20 mouse cellular contexts compared by ENCODE assay signal in genomic region chr14:34684989-34685388, GRCm38 (mm10). TPM values are rescaled to one million over a fixed set of nuclear protein-coding genes. Genes with fewer than 3 reads are reported as not detected.
DNase-seq lines count a peak whose midpoint lies in the region; ATAC-seq and TF ChIP-seq lines count a peak whose summit lies in the region.
"Had no signal": no experiment of that assay in that cellular context is flagged by ENCODE, and none has a peak within 500 bp of the region (broad histone marks: within the 10 kb centered on the region; RNA-seq: fewer than 3 reads in every experiment).

No protein-coding gene starts in this region.

- peaks cover 60% of the 10 kb centered on the region for H3K36me3 ChIP-seq in G1E (replicated peaks)
- H3K36me3 ChIP-seq in liver, embryonic 12.5 days, result peaks cover 81% of the 10 kb centered on the region
- peaks cover 23% of the 10 kb centered on the region for H3K36me3 ChIP-seq in liver, embryonic 16.5 days (ENCODE audit: control insufficient read depth, insufficient read depth)
- peaks cover 2% of the 10 kb centered on the region; the same call in 1 of the 2 replicates for H3K36me3 ChIP-seq in forebrain, embryonic 11.5 days (ENCODE audit: control insufficient read depth, insufficient read depth, low read length)
- H3K36me3 ChIP-seq: hindbrain, embryonic 13.5 days had no signal

- peak overlapping the region; percentile 7; the same call in 1 of the 2 replicates for H3K9ac ChIP-seq in liver, embryonic 12.5 days
- H3K9ac ChIP-seq in liver, embryonic 16.5 days (ENCODE audit: low read depth, low read length), result no peak overlapping the region
- H3K9ac ChIP-seq in forebrain, embryonic 11.5 days (ENCODE audit: low read length), result no peak overlapping the region
- H3K9ac ChIP-seq: embryonic facial prominence, embryonic 13.5 days; forebrain, embryonic 13.5 days; forebrain, postnatal 0 days; heart, embryonic 15.5 days; hindbrain, embryonic 13.5 days had no signal

- no peak overlapping the region for H3K27ac ChIP-seq in liver, embryonic 12.5 days
- no peak overlapping the region for H3K27ac ChIP-seq in liver, embryonic 16.5 days (ENCODE audit: low read length)
- no peak overlapping the region for H3K27ac ChIP-seq in forebrain, embryonic 11.5 days (ENCODE audit: low read depth, low read length)
- H3K27ac ChIP-seq: embryonic facial prominence, embryonic 13.5 days; forebrain, embryonic 13.5 days; heart, adult 2 months; heart, embryonic 15.5 days; hindbrain, embryonic 13.5 days had no signal

- no peak for TF ChIP-seq CTCF in G1E (IDR thresholded peaks at IDR 0.05; ENCODE audit: low read depth, low read length)

- DNase-seq in G1E (ENCODE audit: low spot score) (no peak), MN1 (ENCODE audit: low spot score) (no peak)
- no peak for DNase-seq in forebrain, embryonic 11.5 days (ENCODE audit: low spot score)
- DNase-seq in B cell, adult 2 months, result no peak
- DNase-seq: adrenal gland, adult 8-10 months; cerebellum, adult 11-12 months; cerebellum, adult 9-10 months; cerebellum, postnatal 36 days; forebrain, postnatal 0 days; gastrocnemius, postnatal 14 days; heart, adult 2 months; heart, postnatal 14 days had no signal

- ATAC-seq in G1E (ENCODE audit: extremely low read depth, insufficient number of reproducible peaks, low FRiP score, poor library complexity, severe bottlenecking), result peak; percentile 90
- peak; percentile 52 for ATAC-seq in liver, embryonic 12.5 days
- ATAC-seq in liver, embryonic 16.5 days (ENCODE audit: low read depth), result peak; percentile 47; the same call in 1 of the 2 replicates
- no peak for ATAC-seq in forebrain, embryonic 11.5 days (replicated peaks; ENCODE audit: low FRiP score)
- ATAC-seq: CD4-positive, CD25-positive, alpha-beta regulatory T cell, adult 4 months; forebrain, embryonic 13.5 days; forebrain, postnatal 0 days had no signal

- no peak overlapping the region for H3K4me3 ChIP-seq in G1E (ENCODE audit: low read depth, low read length)
- H3K4me3 ChIP-seq in liver, embryonic 12.5 days, result no peak overlapping the region
- H3K4me3 ChIP-seq in liver, embryonic 16.5 days (ENCODE audit: low read depth, low read length), result no peak overlapping the region
- H3K4me3 ChIP-seq in forebrain, embryonic 11.5 days (ENCODE audit: low read depth, low read length), result no peak overlapping the region
- H3K4me3 ChIP-seq: embryonic facial prominence, embryonic 13.5 days; forebrain, embryonic 13.5 days; heart, adult 2 months; heart, embryonic 15.5 days; hindbrain, embryonic 13.5 days had no signal

- no peaks in the 10 kb centered on the region for H3K27me3 ChIP-seq in G1E (ENCODE audit: insufficient read depth, low read length)
- H3K27me3 ChIP-seq in liver, embryonic 12.5 days (replicated peaks), result no peaks in the 10 kb centered on the region
- no peaks in the 10 kb centered on the region for H3K27me3 ChIP-seq in liver, embryonic 16.5 days (ENCODE audit: control insufficient read depth, insufficient read depth, low read depth, low read length)
- H3K27me3 ChIP-seq in forebrain, embryonic 11.5 days (ENCODE audit: control insufficient read depth, insufficient read depth, low read length), result no peaks in the 10 kb centered on the region
- H3K27me3 ChIP-seq: embryonic facial prominence, embryonic 13.5 days; forebrain, embryonic 13.5 days; heart, embryonic 15.5 days; hindbrain, embryonic 13.5 days had no signal

- H3K4me2 ChIP-seq in liver, embryonic 12.5 days, result 0 out of 2 replicates have a peak overlapping the region, but pooled peaks have one; percentile 4
- H3K4me2 ChIP-seq in liver, embryonic 16.5 days (ENCODE audit: low read depth, low read length), result no peak overlapping the region
- no peak overlapping the region for H3K4me2 ChIP-seq in forebrain, embryonic 11.5 days (ENCODE audit: low read depth, low read length, severe bottlenecking)
- H3K4me2 ChIP-seq: embryonic facial prominence, embryonic 13.5 days; forebrain, embryonic 13.5 days; heart, embryonic 11.5 days; heart, embryonic 15.5 days; hindbrain, embryonic 13.5 days had no signal

- H3K9me3 ChIP-seq in G1E (replicated peaks), result no peaks in the 10 kb centered on the region
- H3K9me3 ChIP-seq in liver, embryonic 12.5 days (replicated peaks), result no peaks in the 10 kb centered on the region
- no peaks in the 10 kb centered on the region for H3K9me3 ChIP-seq in liver, embryonic 16.5 days (replicated peaks; ENCODE audit: control insufficient read depth, low read length)
- H3K9me3 ChIP-seq in forebrain, embryonic 11.5 days (ENCODE audit: control insufficient read depth, low read length), result no peaks in the 10 kb centered on the region
- H3K9me3 ChIP-seq: embryonic facial prominence, embryonic 13.5 days; forebrain, embryonic 13.5 days; heart, embryonic 15.5 days; hindbrain, embryonic 13.5 days had no signal

- peaks cover 60% of the 10 kb centered on the region for H3K4me1 ChIP-seq in G1E (ENCODE audit: insufficient read depth, low read depth, low read length)
- peaks cover 49% of the 10 kb centered on the region for H3K4me1 ChIP-seq in liver, embryonic 12.5 days
- peaks cover 16% of the 10 kb centered on the region for H3K4me1 ChIP-seq in liver, embryonic 16.5 days (ENCODE audit: control insufficient read depth, low read depth, low read length)
- H3K4me1 ChIP-seq in forebrain, embryonic 11.5 days (replicated peaks; ENCODE audit: control insufficient read depth, insufficient read depth, low read length), result no peaks in the 10 kb centered on the region
- H3K4me1 ChIP-seq: embryonic facial prominence, embryonic 13.5 days; forebrain, embryonic 13.5 days had no signal

RNA-seq across cellular contexts. Expression of gene Wapl, which starts 11.3 kb away (rescaled TPM):
- total RNA-seq in G1E (2014; fragmentation: Nextera tagmentation) (283 and 301 TPM in 2 replicates), G1E (2017) (210 and 238 TPM in 2 replicates)
- 29.9 and 32.6 TPM in 2 replicates for polyA plus RNA-seq in G1E (2012)
- 43.8 and 46.4 TPM in 2 replicates for polyA plus RNA-seq in liver, embryonic 12.5 days (2016; fragmentation: Nextera tagmentation; extraction: Ambion mirVana)
- polyA plus RNA-seq in liver, embryonic 16.5 days (2015; fragmentation: Nextera tagmentation; extraction: Ambion mirVana), result 18.0 and 20.1 TPM in 2 replicates
- polyA plus RNA-seq in forebrain, embryonic 11.5 days (2014; fragmentation: Nextera tagmentation; extraction: Ambion mirVana), result 33.7 and 34.5 TPM in 2 replicates
